35 mouse cellular contexts compared by ENCODE assay signal in genomic region chr13:12497809-12498208, GRCm38 (mm10).
"Had no signal": no experiment of that assay in that cellular context is flagged by ENCODE, and none has a peak within 500 bp of the region (broad histone marks: within the 10 kb centered on the region; RNA-seq: fewer than 3 reads in every experiment).

No protein-coding gene starts in this region.

- H3K27me3 ChIP-seq: heart, embryonic 12.5 days; heart, embryonic 13.5 days; heart, embryonic 15.5 days; hindbrain, embryonic 12.5 days; hindbrain, embryonic 13.5 days; hindbrain, embryonic 15.5 days; intestine, embryonic 15.5 days; kidney, embryonic 15.5 days had no signal

- DNase-seq: heart, adult 2 months; heart, postnatal 10 days; heart, postnatal 14 days; heart, postnatal 36 days; heart, postnatal 4 days; kidney, adult 11 months; kidney, adult 18-20 months; kidney, adult 2 months; kidney, adult 8-10 months; kidney, adult 9 months; kidney, postnatal 10 days; kidney, postnatal 14 days; kidney, postnatal 25 days; kidney, postnatal 36 days; kidney, postnatal 4 days; layer of hippocampus, adult 9-11 months had no signal

- H3K36me3 ChIP-seq: heart, embryonic 10.5 days; heart, embryonic 12.5 days; heart, embryonic 13.5 days; heart, embryonic 15.5 days; hindbrain, embryonic 10.5 days; hindbrain, embryonic 12.5 days; hindbrain, embryonic 13.5 days; hindbrain, embryonic 15.5 days; intestine, embryonic 15.5 days; kidney, embryonic 15.5 days had no signal

- H3K9ac ChIP-seq: heart, embryonic 12.5 days; heart, embryonic 13.5 days; heart, embryonic 15.5 days; hindbrain, embryonic 12.5 days; hindbrain, embryonic 13.5 days; hindbrain, embryonic 14.5 days; hindbrain, embryonic 15.5 days; intestine, embryonic 15.5 days; kidney, embryonic 15.5 days had no signal

- H3K4me3 ChIP-seq: heart, adult 2 months; heart, embryonic 10.5 days; heart, embryonic 12.5 days; heart, embryonic 13.5 days; heart, embryonic 15.5 days; hindbrain, embryonic 10.5 days; hindbrain, embryonic 12.5 days; hindbrain, embryonic 13.5 days; hindbrain, embryonic 15.5 days; intestine, embryonic 15.5 days; kidney, embryonic 15.5 days; layer of hippocampus, adult 2 months had no signal

- H3K9me3 ChIP-seq: heart, embryonic 10.5 days; heart, embryonic 13.5 days; heart, embryonic 15.5 days; hindbrain, embryonic 10.5 days; hindbrain, embryonic 12.5 days; hindbrain, embryonic 13.5 days; hindbrain, embryonic 15.5 days; intestine, embryonic 15.5 days; kidney, embryonic 15.5 days had no signal

- ATAC-seq: hindbrain, embryonic 16.5 days; hindbrain, postnatal 0 days; inflammation-experienced regulatory T-cells, adult 6 months; intestine, embryonic 15.5 days; intestine, embryonic 16.5 days; intestine, postnatal 0 days had no signal

- H3K27ac ChIP-seq: heart, adult 2 months; heart, embryonic 10.5 days; heart, embryonic 13.5 days; heart, embryonic 15.5 days; hindbrain, embryonic 10.5 days; hindbrain, embryonic 12.5 days; hindbrain, embryonic 13.5 days; hindbrain, embryonic 14.5 days; hindbrain, embryonic 15.5 days; hindbrain, postnatal 0 days; intestine, embryonic 15.5 days; kidney, embryonic 15.5 days; kidney, postnatal 0 days; layer of hippocampus, adult 2 months had no signal

- H3K4me1 ChIP-seq: heart, embryonic 10.5 days; heart, embryonic 12.5 days; heart, embryonic 13.5 days; heart, embryonic 15.5 days; hindbrain, embryonic 12.5 days; intestine, embryonic 15.5 days had no signal

- H3K4me2 ChIP-seq: heart, embryonic 11.5 days; heart, embryonic 12.5 days; heart, embryonic 13.5 days; heart, embryonic 15.5 days; hindbrain, embryonic 12.5 days; hindbrain, embryonic 13.5 days; hindbrain, embryonic 14.5 days; hindbrain, embryonic 15.5 days; intestine, embryonic 15.5 days; kidney, embryonic 15.5 days had no signal
